Mouse (Mus musculus) neutrophil, adult 65 days (primary cell): Measurements from ENCODE around the gene Csrnp1. TPM values are rescaled to one million over a fixed set of nuclear protein-coding genes. Genes with fewer than 3 reads are reported as not detected.

Experiments used
- total RNA-seq: library from RNA; stranded (reverse); gene quantifications from 2 replicates; pipeline ENCODE4 v1.2.4, GENCODE M21; 2023

The Csrnp1 gene
- 159 and 196 TPM in 2 replicates for total RNA-seq

DNA sequence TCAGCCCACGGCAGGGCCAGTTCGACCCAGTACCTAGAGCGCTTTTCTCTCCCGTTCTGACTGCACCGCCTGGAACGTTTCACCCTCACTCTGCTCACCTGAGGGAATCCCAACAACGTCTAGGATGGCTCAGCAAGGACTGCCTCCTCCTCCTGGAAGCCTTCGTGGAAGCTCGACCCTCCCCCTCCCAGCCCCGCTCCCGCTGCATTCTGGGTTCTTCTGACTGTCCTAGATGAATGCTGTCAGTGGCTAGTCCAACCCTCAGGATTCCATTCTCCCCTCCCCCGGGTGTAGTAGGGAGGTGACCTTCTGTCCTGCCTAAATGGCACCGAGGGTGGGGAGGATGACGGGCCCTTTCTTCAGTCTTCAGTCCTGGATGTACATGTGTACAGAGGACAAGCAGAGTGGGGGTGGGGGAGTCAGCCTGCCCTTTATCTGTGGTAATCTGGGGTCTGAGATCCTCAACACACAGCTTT lies at the start of gene Csrnp1:
Gene Csrnp1, minus strand, starts transcription at position 123 of the 476 bp plus-strand sequence.

DNA sequence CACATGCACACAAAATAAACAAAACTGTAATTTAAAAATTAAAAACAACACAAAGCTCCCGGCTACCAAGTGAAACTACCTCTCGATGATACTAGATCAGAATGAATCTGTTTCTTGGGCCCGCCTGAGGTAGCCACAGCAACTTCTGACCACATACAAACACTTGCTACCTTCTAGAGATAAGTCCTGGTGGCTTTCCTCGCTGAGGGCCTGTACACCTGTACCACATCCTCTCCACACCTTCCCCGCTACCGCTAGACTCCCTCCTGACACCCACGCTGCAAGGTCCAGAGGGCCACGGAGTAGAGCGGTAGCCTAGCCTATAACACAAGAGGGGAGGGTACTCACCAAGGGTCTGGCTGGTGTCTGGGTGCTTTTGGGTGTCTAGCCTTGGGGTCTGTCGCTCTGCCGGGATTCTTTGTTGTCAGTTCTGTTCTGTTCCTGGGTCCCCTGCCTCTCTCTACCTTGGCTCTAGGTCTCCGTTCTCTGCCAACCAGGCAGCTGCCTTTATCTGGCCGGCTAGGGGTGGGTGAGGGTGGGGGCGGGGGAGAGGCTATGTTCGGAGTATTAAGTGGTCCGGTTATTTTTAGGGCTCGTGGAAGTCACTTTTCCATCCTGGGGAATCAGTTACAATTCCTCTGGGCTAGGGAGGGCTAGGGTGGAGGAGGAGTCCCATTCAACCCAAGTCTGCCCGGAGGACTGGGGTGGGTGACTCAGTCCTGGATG lies 38.8 kb upstream of the Csrnp1 start, which contains the start of gene Xirp1:
Gene Xirp1, minus strand, starts transcription at position 513 of the 726 bp plus-strand sequence.

GRCm38 (mm10) chr9:119937005-119937773 lies 47.3 kb downstream of the Csrnp1 start, which contains the start of the genes Gorasp1 and Ttc21a:
Gorasp1 (minus strand) TSS chr9:119937565.
Ttc21a (plus strand) TSS chr9:119937606.

Other genes starting within 250 kb of the Csrnp1 start
- not detected in 2 replicates for gene Scn11a, start 159.2 kb downstream of the Csrnp1 start, total RNA-seq
- 41.4 and 48.1 TPM in 2 replicates for gene Wdr48, start 89.8 kb downstream of the Csrnp1 start, total RNA-seq
- 3.3 and 7.5 TPM in 2 replicates for gene Gorasp1, start 47.1 kb downstream of the Csrnp1 start, total RNA-seq
- 3.0 and 3.8 TPM in 2 replicates for gene Ttc21a, start 47.1 kb downstream of the Csrnp1 start, total RNA-seq
- gene Xirp1, start 38.9 kb upstream of the Csrnp1 start, total RNA-seq, result not detected in 2 replicates
- 10.2 and 15.2 TPM in 2 replicates for gene Cx3cr1, start 85.2 kb upstream of the Csrnp1 start, total RNA-seq
- not detected in 2 replicates for gene Ccr8, start 107.5 kb upstream of the Csrnp1 start, total RNA-seq
- 37.3 and 39.7 TPM in 2 replicates for gene Slc25a38, start 125.7 kb upstream of the Csrnp1 start, total RNA-seq
- 550 and 556 TPM in 2 replicates for gene Rpsa, start 143.0 kb upstream of the Csrnp1 start, total RNA-seq
- not detected in 2 replicates for gene Mobp, start 165.0 kb upstream of the Csrnp1 start, total RNA-seq